Mouse (Mus musculus): ENCODE measurements at regions not wholly inside any gene's neighbourhood (a gene's known extent, or its start where the extent isn't known, plus 50 kb on each side); places are given as distances from the start of the nearest gene placed in this dataset.
A peak's percentile ranks its signal among the peaks of the same experiment; 100 is the strongest.

- DNase-seq (ENCODE audit: extremely low spot score in 1 of 2, low spot score in 1 of 2) = no peak
Measured at GRCm38 (mm10) chr17:83939344-83939743, 91.6 kb upstream of the Haao start.

- peak in 1 of 2 experiments; percentile 53 for DNase-seq (ENCODE audit: extremely low spot score in 1 of 2, low spot score in 1 of 2)
Measured at GRCm38 (mm10) chr17:83938671-83939244, 91.0 kb upstream of the Haao start.

GRCm38 (mm10) chr17:83937576-83937975, 89.8 kb upstream of the Haao start:
- DNase-seq (ENCODE audit: extremely low spot score in 1 of 2, low spot score in 1 of 2) = no peak

- no peak for DNase-seq (ENCODE audit: extremely low spot score in 1 of 2, low spot score in 1 of 2)
Measured at GRCm38 (mm10) chr17:83936677-83937076, 88.9 kb upstream of the Haao start.

GRCm38 (mm10) chr17:83935969-83936368, 88.2 kb upstream of the Haao start:
- no peak for DNase-seq (ENCODE audit: extremely low spot score in 1 of 2, low spot score in 1 of 2)

GRCm38 (mm10) chr17:83935232-83935631, 87.5 kb upstream of the Haao start:
- DNase-seq (ENCODE audit: extremely low spot score in 1 of 2, low spot score in 1 of 2) = no peak

- no peak for DNase-seq (ENCODE audit: extremely low spot score in 1 of 2, low spot score in 1 of 2)
Measured at GRCm38 (mm10) chr17:83933743-83934142, 86.0 kb upstream of the Haao start.

DNA sequence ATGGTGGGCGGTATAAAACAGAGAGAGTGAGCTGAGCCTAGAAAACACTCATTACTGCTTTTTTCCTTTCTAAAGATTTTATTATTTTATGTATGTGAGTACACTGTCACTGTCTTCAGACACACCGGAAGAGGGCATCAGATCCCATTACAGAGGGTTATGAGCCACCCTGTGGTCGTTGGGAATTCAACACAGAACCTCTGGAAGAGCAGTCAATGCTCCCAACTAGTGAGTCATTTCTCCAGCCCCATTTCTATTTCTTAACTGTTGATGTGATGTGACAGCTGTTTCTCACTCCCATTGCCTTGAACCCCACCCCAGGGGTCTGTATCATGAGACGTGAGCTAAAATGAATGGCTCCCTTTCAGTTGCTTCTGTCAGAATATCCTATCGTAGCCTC, 82.6 kb upstream of the Haao start:
- no peak for DNase-seq (ENCODE audit: extremely low spot score in 1 of 2, low spot score in 1 of 2)

GRCm38 (mm10) chr17:83927749-83928387, 80.1 kb upstream of the Haao start:
- no peak for DNase-seq (ENCODE audit: extremely low spot score in 1 of 2, low spot score in 1 of 2)

- no peak for DNase-seq (ENCODE audit: extremely low spot score in 1 of 2, low spot score in 1 of 2)
Measured at GRCm38 (mm10) chr17:83924259-83924922, 76.6 kb upstream of the Haao start.

DNA sequence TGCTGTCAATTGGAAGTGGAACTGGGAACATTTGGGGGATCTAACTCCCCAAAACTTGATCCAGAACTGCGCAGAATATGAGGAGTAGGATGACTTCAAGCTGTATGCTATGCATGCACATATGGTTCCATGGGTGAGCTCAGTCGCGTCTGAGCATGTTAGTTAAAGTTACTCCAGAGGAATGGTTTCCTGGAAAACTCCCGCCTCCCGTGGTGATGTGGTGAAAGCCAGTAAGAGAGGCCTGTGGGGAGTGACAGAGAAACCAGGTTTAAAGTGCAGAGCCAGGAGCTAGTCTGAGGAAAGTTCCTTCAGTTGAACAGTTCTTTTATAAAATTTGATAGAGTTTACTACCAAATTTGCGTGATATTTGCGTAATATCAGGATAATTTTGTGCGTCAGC, 73.1 kb upstream of the Haao start:
- DNase-seq (ENCODE audit: extremely low spot score in 1 of 2, low spot score in 1 of 2) = no peak

GRCm38 (mm10) chr17:83920225-83920624, 72.5 kb upstream of the Haao start:
- no peak for DNase-seq (ENCODE audit: extremely low spot score in 1 of 2, low spot score in 1 of 2)

- DNase-seq (ENCODE audit: extremely low spot score in 1 of 2, low spot score in 1 of 2) = no peak
Measured at GRCm38 (mm10) chr17:83918413-83919139, 70.8 kb upstream of the Haao start.

- DNase-seq (ENCODE audit: extremely low spot score in 1 of 2, low spot score in 1 of 2) = no peak
Measured at GRCm38 (mm10) chr17:83917781-83918180, 70.0 kb upstream of the Haao start.

- no peak for DNase-seq (ENCODE audit: extremely low spot score in 1 of 2, low spot score in 1 of 2)
Measured at GRCm38 (mm10) chr17:83916684-83917166, 69.0 kb upstream of the Haao start.

DNA sequence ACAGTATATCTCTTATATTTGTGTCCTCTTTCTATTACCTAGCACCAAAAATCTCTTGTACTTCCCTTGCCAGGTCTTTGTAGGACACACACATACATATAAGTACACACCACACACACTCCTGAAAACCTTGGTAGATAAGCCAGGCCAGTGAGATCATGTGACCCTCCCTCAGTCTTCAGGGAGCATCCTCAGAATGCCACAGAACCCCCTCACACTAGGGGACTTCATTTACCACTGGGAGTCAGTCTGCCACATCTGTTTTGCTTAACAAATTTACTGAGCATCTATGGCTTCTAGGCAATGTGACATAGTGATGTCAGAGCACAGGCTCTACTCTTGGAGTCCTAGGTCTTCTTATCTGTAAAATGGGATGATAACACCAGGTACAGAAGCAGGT, 67.3 kb upstream of the Haao start:
- DNase-seq (ENCODE audit: extremely low spot score in 1 of 2, low spot score in 1 of 2) = no peak

DNA sequence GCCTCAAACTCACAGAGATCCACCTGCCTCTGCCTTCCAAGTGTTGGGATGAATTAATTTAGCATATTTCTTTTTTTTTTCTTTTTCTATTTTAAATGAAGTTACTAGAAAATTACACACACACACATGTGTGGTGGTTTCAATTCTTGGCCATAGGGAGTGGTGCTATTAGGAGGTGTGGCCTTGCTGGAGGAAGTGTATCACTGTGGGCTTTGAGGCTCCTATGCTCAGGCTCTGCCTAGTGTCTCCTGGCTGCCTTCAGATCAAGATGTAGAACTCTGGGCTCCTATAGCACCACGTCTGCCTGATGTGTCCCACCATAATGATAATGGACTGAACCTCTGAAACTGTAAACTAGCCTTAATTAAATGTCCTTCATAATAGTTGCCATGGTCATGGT, 66.8 kb upstream of the Haao start:
- DNase-seq (ENCODE audit: extremely low spot score in 1 of 2, low spot score in 1 of 2) = no peak

- no peak for DNase-seq (ENCODE audit: extremely low spot score in 1 of 2, low spot score in 1 of 2)
Measured at GRCm38 (mm10) chr17:83913711-83914415, 66.1 kb upstream of the Haao start.

GRCm38 (mm10) chr17:83912421-83912820, 64.7 kb upstream of the Haao start:
- DNase-seq (ENCODE audit: extremely low spot score in 1 of 2, low spot score in 1 of 2) = no peak

DNA sequence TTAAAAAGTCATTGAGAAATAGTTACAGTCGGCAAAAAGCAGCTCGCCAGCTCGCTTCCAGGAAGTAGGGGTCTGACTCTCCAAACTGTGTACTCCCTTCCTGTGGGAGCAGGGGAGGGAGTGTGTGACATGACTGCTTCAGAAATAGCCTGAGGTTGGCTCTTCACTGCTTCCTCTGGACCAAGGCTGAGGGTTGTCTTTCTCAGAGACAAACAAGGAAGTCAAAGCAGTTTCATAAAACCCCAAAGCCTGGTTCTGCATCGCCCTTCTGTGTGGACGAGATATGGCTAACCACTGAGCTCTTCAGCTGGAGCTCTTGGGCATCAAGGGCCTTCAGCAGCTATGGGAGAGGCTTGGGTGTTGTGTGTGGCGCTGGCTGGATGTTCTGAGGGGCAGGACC, 61.0 kb upstream of the Haao start:
- no peak for DNase-seq (ENCODE audit: extremely low spot score in 1 of 2, low spot score in 1 of 2)

- DNase-seq (ENCODE audit: extremely low spot score in 1 of 2, low spot score in 1 of 2) = no peak
Measured at GRCm38 (mm10) chr17:83907538-83907937, 59.8 kb upstream of the Haao start.
